9 mouse cellular contexts compared by ENCODE assay signal in the genomic region with DNA sequence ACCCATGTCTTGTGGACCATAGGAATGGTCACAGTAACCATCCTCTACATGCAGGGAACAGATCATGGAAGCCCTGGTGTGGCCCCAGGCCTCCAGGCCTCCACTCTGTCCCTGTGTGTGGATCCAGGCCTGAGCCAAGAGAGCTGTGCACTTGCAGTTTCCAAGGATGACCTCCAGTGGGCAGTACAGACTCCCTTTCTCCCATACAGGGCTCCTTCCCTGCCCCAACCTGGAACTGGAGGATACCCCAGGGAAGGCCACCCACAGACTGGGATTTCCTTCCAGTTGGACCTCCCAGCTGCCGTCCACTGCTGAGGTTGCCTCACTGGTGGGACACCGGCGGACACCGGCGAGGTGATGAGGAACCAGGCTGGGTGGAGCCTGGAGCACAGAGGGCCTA. TPM values are rescaled to one million over a fixed set of nuclear protein-coding genes. Genes with fewer than 3 reads are reported as not detected.
DNase-seq lines count a peak whose midpoint lies in the region; ATAC-seq lines count a peak whose summit lies in the region.
"Had no signal": no experiment of that assay in that cellular context is flagged by ENCODE, and none has a peak within 500 bp of the region (broad histone marks: within the 10 kb centered on the region; RNA-seq: fewer than 3 reads in every experiment).

No protein-coding gene starts in this region.

- H3K4me2 ChIP-seq in liver, embryonic 11.5 days = no peak overlapping the region
- no peak overlapping the region for H3K4me2 ChIP-seq in forebrain, embryonic 15.5 days (replicated peaks)
- H3K4me2 ChIP-seq: midbrain, embryonic 12.5 days had no signal

- no peak overlapping the region for H3K9ac ChIP-seq in liver, embryonic 11.5 days (ENCODE audit: low read depth, low read length)
- no peak overlapping the region for H3K9ac ChIP-seq in forebrain, embryonic 15.5 days (replicated peaks)
- H3K9ac ChIP-seq: midbrain, embryonic 12.5 days had no signal

- intact Hi-C loops in left cerebral cortex, postnatal 36 days (cut with DNase I) = no loop called here

- H3K9me3 ChIP-seq in liver, embryonic 11.5 days (ENCODE audit: control insufficient read depth, low read length) = no peaks in the 10 kb centered on the region
- H3K9me3 ChIP-seq in forebrain, embryonic 15.5 days = no peaks in the 10 kb centered on the region
- H3K9me3 ChIP-seq: midbrain, embryonic 12.5 days had no signal

- DNase-seq in cerebellum, adult 18-20 months = peak; percentile 17 to 28
- peak; percentile 71 for DNase-seq in liver
- DNase-seq in liver, embryonic 11.5 days (ENCODE audit: low spot score) = no peak
- DNase-seq in lung, postnatal 10 days = peak; percentile 52
- DNase-seq in ovary, postnatal 14 days (ENCODE audit: low spot score) = no peak
- no peak for DNase-seq in left cerebral cortex, postnatal 36 days (ENCODE audit: low spot score in 2 of 2)

- H3K27ac ChIP-seq in liver, embryonic 11.5 days (ENCODE audit: low read depth, low read length) = no peak overlapping the region
- H3K27ac ChIP-seq in forebrain, embryonic 15.5 days (replicated peaks) = no peak overlapping the region
- H3K27ac ChIP-seq: midbrain, embryonic 12.5 days had no signal

- ATAC-seq in cerebellum, adult (ENCODE audit: insufficient number of reproducible peaks, low FRiP score, low TSS enrichment) = no peak
- ATAC-seq in liver, embryonic 11.5 days (replicated peaks; ENCODE audit: low FRiP score) = no peak; the same call in 1 of the 2 replicates
- 0 out of 2 replicates have a peak, but pooled peaks have one; percentile 6 for ATAC-seq in forebrain, embryonic 15.5 days (replicated peaks)

- H3K4me3 ChIP-seq in liver, embryonic 11.5 days (ENCODE audit: low read depth, low read length) = no peak overlapping the region
- H3K4me3 ChIP-seq in forebrain, embryonic 15.5 days = no peak overlapping the region
- H3K4me3 ChIP-seq: midbrain, embryonic 12.5 days had no signal

- H3K27me3 ChIP-seq in liver, embryonic 11.5 days (replicated peaks; ENCODE audit: control insufficient read depth, insufficient read depth, low read length) = 0 out of 2 replicates have a peak, but pooled peaks cover 2% of the 10 kb centered on the region
- H3K27me3 ChIP-seq in forebrain, embryonic 15.5 days = 0 out of 2 replicates have a peak, but pooled peaks cover 3% of the 10 kb centered on the region

- H3K4me1 ChIP-seq in liver, embryonic 11.5 days (replicated peaks; ENCODE audit: control insufficient read depth, insufficient read depth, low read length) = peaks cover 45% of the 10 kb centered on the region
- H3K4me1 ChIP-seq in forebrain, embryonic 15.5 days = no peaks in the 10 kb centered on the region
- H3K4me1 ChIP-seq: midbrain, embryonic 12.5 days had no signal

- H3K36me3 ChIP-seq in liver, embryonic 11.5 days (ENCODE audit: control insufficient read depth, insufficient read depth, low read length) = no peaks in the 10 kb centered on the region
- no peaks in the 10 kb centered on the region for H3K36me3 ChIP-seq in forebrain, embryonic 15.5 days
- H3K36me3 ChIP-seq: midbrain, embryonic 12.5 days had no signal

- WGBS in liver, embryonic 11.5 days = 68% methylated on average over 5 of the region's 5 CpGs
- 49% methylated on average over 5 of the region's 5 CpGs for WGBS in forebrain, embryonic 15.5 days

RNA-seq across cellular contexts. Expression of a gene that starts 29.6 kb away (rescaled TPM):
- 10.2 and 13.2 TPM in 2 replicates for polyA plus RNA-seq in liver, embryonic 11.5 days (2014; fragmentation: Nextera tagmentation; extraction: Ambion mirVana)
- polyA plus RNA-seq in forebrain, embryonic 15.5 days (2015; fragmentation: Nextera tagmentation; extraction: Ambion mirVana) = 7.5 and 7.8 TPM in 2 replicates
- 1 to 10 TPM; 2.9 to 3.3 TPM for total RNA-seq in left cerebral cortex, postnatal 36 days (2021)

RNA-seq across cellular contexts. Expression of a gene that starts 56.5 kb away (rescaled TPM):
- 0.21 and 0.35 TPM in 2 replicates for polyA plus RNA-seq in liver, embryonic 11.5 days (2014; fragmentation: Nextera tagmentation; extraction: Ambion mirVana)
- polyA plus RNA-seq in forebrain, embryonic 15.5 days (2015; fragmentation: Nextera tagmentation; extraction: Ambion mirVana) = 2.5 and 2.7 TPM in 2 replicates
- under 1 TPM; 0.49 to 0.77 TPM for total RNA-seq in left cerebral cortex, postnatal 36 days (2021)

Comparison
In these comparisons a context has a peak if more than half of its experiments do, and no peak if none do; other contexts are left out.
1. DNase-seq: peak in cerebellum, adult 18-20 months (2 of 2), liver (single experiment) and lung, postnatal 10 days (single experiment); none in liver, embryonic 11.5 days (single experiment), ovary, postnatal 14 days (single experiment) and left cerebral cortex, postnatal 36 days (0 of 2).